Comparison of ENCODE assay signal across 12 mouse cellular contexts in the genomic region with DNA sequence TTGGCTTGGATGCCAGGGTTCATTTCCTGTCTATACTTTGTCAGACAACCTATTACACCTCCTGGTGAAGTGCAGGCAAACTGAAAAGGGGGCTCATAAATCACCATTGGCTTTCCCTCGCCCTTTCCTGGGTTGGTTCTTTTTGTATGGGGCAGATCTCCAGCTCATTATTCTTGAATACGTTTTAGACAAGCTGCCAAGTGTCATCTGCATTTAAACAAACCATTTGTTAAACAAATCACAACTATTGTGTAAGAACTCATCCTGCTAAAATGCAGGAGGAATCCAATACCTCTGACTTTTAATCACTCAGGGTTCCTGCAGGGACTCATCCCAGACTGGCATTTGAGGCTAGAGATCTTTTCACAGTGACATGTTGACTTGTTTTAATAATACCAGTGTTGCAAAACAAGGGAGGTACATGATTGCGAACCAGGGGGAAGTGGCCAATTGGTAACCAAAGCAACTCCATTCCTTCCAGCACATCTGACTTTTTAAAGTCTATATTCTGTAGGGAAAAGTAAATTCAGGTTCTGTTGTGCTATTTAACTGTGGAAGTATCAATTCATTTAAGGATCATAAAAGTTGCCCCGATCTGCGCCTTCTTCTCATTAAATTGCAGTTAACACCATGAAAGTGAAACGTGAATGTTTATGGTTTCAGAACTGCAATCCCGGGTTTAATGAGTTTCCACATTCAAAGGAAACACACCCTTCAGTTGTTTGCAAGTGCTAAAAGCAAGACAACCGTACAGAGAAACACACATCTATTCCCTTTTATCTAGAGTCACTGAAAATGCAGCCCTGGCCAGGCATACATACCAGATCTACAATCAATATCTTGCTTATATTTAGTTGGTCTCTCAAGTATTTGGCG.
DNase-seq lines count a peak whose midpoint lies in the region; ATAC-seq and TF ChIP-seq lines count a peak whose summit lies in the region.
"Had no signal": no experiment of that assay in that cellular context is flagged by ENCODE, and none has a peak within 500 bp of the region (broad histone marks: within the 10 kb centered on the region; RNA-seq: fewer than 3 reads in every experiment).

No protein-coding gene starts in this region.

- H3K4me3 ChIP-seq in ES-E14 (ENCODE audit: insufficient read depth in 1 of 2, low read depth in 1 of 2, low read length in 2 of 2, poor library complexity in 1 of 2, severe bottlenecking in 1 of 2), result no peak overlapping the region
- no peak overlapping the region for H3K4me3 ChIP-seq in embryonic facial prominence, embryonic 12.5 days
- H3K4me3 ChIP-seq in limb, embryonic 14.5 days (replicated peaks; ENCODE audit: low read length), result no peak overlapping the region
- no peak overlapping the region for H3K4me3 ChIP-seq in heart, embryonic 10.5 days
- H3K4me3 ChIP-seq in forebrain, embryonic 11.5 days (ENCODE audit: low read depth, low read length), result no peak overlapping the region

- H3K4me2 ChIP-seq in embryonic facial prominence, embryonic 12.5 days (replicated peaks), result no peak overlapping the region
- H3K4me2 ChIP-seq in limb, embryonic 14.5 days (replicated peaks; ENCODE audit: low read depth, low read length, severe bottlenecking), result peak overlapping the region; percentile 33
- no peak overlapping the region for H3K4me2 ChIP-seq in forebrain, embryonic 11.5 days (ENCODE audit: low read depth, low read length, severe bottlenecking)
- H3K4me2 ChIP-seq: heart, embryonic 11.5 days had no signal

- no peak overlapping the region for H3K9ac ChIP-seq in ES-E14 (ENCODE audit: insufficient read depth, low read depth, low read length, poor library complexity, severe bottlenecking)
- H3K9ac ChIP-seq in embryonic facial prominence, embryonic 12.5 days, result no peak overlapping the region
- no peak overlapping the region for H3K9ac ChIP-seq in limb, embryonic 14.5 days (ENCODE audit: low read depth, low read length, severe bottlenecking)
- H3K9ac ChIP-seq in forebrain, embryonic 11.5 days (ENCODE audit: low read length), result no peak overlapping the region

- TF ChIP-seq POLR2A in limb, embryonic 14.5 days (IDR thresholded peaks at IDR 0.05; ENCODE audit: borderline replicate concordance, extremely low read depth, insufficient read depth, insufficient read length), result no peak

- H3K36me3 ChIP-seq in ES-E14 (ENCODE audit: control insufficient read depth, insufficient read depth, low read length, poor library complexity, severe bottlenecking), result no peaks in the 10 kb centered on the region
- H3K36me3 ChIP-seq in embryonic facial prominence, embryonic 12.5 days, result no peaks in the 10 kb centered on the region
- no peaks in the 10 kb centered on the region for H3K36me3 ChIP-seq in limb, embryonic 14.5 days (ENCODE audit: control insufficient read depth, insufficient read depth, low read length)
- no peaks in the 10 kb centered on the region for H3K36me3 ChIP-seq in heart, embryonic 10.5 days
- no peaks in the 10 kb centered on the region for H3K36me3 ChIP-seq in forebrain, embryonic 11.5 days (ENCODE audit: control insufficient read depth, insufficient read depth, low read length)

- DNase-seq in ES-E14 (ENCODE audit: low read depth, low spot score) (peak; percentile 22), NIH3T3 (ENCODE audit: low read depth) (peak; percentile 84)
- peak; percentile 30 for DNase-seq in limb, embryonic 14.5 days (ENCODE audit: low spot score)
- no peak for DNase-seq in frontal cortex, postnatal 25 days (ENCODE audit: low spot score in 2 of 2)
- DNase-seq in heart, embryonic 10.5 days (ENCODE audit: low spot score), result no peak
- DNase-seq in forebrain, embryonic 11.5 days (ENCODE audit: low spot score), result no peak
- DNase-seq: kidney, adult 2 months; left cerebral cortex, postnatal 4 days; midbrain, embryonic 14.5 days; thymus, postnatal 4 days had no signal

- in situ Hi-C loops in ES-E14 (cut with MboI; ENCODE audit: low sequenced_read_pairs in 2 of 2, unreplicated experiment in 2 of 2), result no loop called here

- peaks cover 2 to 8% of the 10 kb centered on the region in 2 experiments; a peak in 1 of 4 replicates for H3K4me1 ChIP-seq in ES-E14 (ENCODE audit: control insufficient read depth in 2 of 2, insufficient read depth in 2 of 2, low read length in 2 of 2, poor library complexity in 1 of 2)
- peaks cover 15% of the 10 kb centered on the region; the same call in 1 of the 2 replicates for H3K4me1 ChIP-seq in embryonic facial prominence, embryonic 12.5 days
- H3K4me1 ChIP-seq in limb, embryonic 14.5 days (ENCODE audit: control insufficient read depth, insufficient read depth, low read length), result peaks cover 24% of the 10 kb centered on the region
- no peaks in the 10 kb centered on the region for H3K4me1 ChIP-seq in heart, embryonic 10.5 days
- no peaks in the 10 kb centered on the region for H3K4me1 ChIP-seq in forebrain, embryonic 11.5 days (replicated peaks; ENCODE audit: control insufficient read depth, insufficient read depth, low read length)

- WGBS in embryonic facial prominence, embryonic 12.5 days, result 42% methylated on average over 9 of the region's 9 CpGs
- 11% methylated on average over 9 of the region's 9 CpGs for WGBS in limb, embryonic 14.5 days
- 64% methylated on average over 9 of the region's 9 CpGs for WGBS in heart, embryonic 10.5 days
- WGBS in forebrain, embryonic 11.5 days, result 58% methylated on average over 9 of the region's 9 CpGs

- no peak for ATAC-seq in embryonic facial prominence, embryonic 12.5 days (ENCODE audit: insufficient number of reproducible peaks, insufficient read depth, low FRiP score, low TSS enrichment)
- ATAC-seq in limb, embryonic 14.5 days (ENCODE audit: low FRiP score, low read depth), result 0 out of 2 replicates have a peak, but pooled peaks have one; percentile 16
- no peak for ATAC-seq in forebrain, embryonic 11.5 days (replicated peaks; ENCODE audit: low FRiP score)

- H3K27me3 ChIP-seq in embryonic facial prominence, embryonic 12.5 days, result no peaks in the 10 kb centered on the region
- no peaks in the 10 kb centered on the region for H3K27me3 ChIP-seq in limb, embryonic 14.5 days (ENCODE audit: control insufficient read depth, insufficient read depth, low read length)
- H3K27me3 ChIP-seq in heart, embryonic 10.5 days (ENCODE audit: insufficient read depth, poor library complexity, severe bottlenecking), result no peaks in the 10 kb centered on the region
- no peaks in the 10 kb centered on the region for H3K27me3 ChIP-seq in forebrain, embryonic 11.5 days (ENCODE audit: control insufficient read depth, insufficient read depth, low read length)

- H3K9me3 ChIP-seq in ES-E14 (ENCODE audit: control insufficient read depth, insufficient read depth, low read depth, low read length), result no peaks in the 10 kb centered on the region
- no peaks in the 10 kb centered on the region for H3K9me3 ChIP-seq in embryonic facial prominence, embryonic 12.5 days
- H3K9me3 ChIP-seq in limb, embryonic 14.5 days (ENCODE audit: control insufficient read depth, low read length), result no peaks in the 10 kb centered on the region
- H3K9me3 ChIP-seq in heart, embryonic 10.5 days, result no peaks in the 10 kb centered on the region
- H3K9me3 ChIP-seq in forebrain, embryonic 11.5 days (ENCODE audit: control insufficient read depth, low read length), result no peaks in the 10 kb centered on the region

- H3K27ac ChIP-seq in ES-E14 (ENCODE audit: insufficient read depth, low read depth, low read length, poor library complexity, severe bottlenecking), result no peak overlapping the region
- H3K27ac ChIP-seq in embryonic facial prominence, embryonic 12.5 days, result peak overlapping the region; percentile 69
- peak overlapping the region; percentile 61 for H3K27ac ChIP-seq in limb, embryonic 14.5 days (replicated peaks; ENCODE audit: low read depth, low read length)
- no peak overlapping the region for H3K27ac ChIP-seq in heart, embryonic 10.5 days
- no peak overlapping the region for H3K27ac ChIP-seq in forebrain, embryonic 11.5 days (ENCODE audit: low read depth, low read length)

TF ChIP-seq in ES-E14, 5 proteins besides CTCF, POLR2A, EP300 and RAD21:
- TF ChIP-seq HCFC1 (IDR thresholded peaks at IDR 0.05; ENCODE audit: borderline replicate concordance, insufficient read depth, low read length) (no peak), MAFK (IDR thresholded peaks at IDR 0.05; ENCODE audit: insufficient read depth, low read depth, low read length) (no peak), ZNF384 (IDR thresholded peaks at IDR 0.05; ENCODE audit: low read depth, low read length) (no peak), CHD2 (IDR thresholded peaks at IDR 0.05; ENCODE audit: low read depth, low read length) (no peak), ZC3H11A (IDR thresholded peaks at IDR 0.05; ENCODE audit: borderline replicate concordance, low read depth, low read length) (no peak)

Comparison
In these comparisons a context has a peak if more than half of its experiments do, and no peak if none do; other contexts are left out.
1. DNase-seq: peak in ES-E14 (single experiment), NIH3T3 (single experiment) and limb, embryonic 14.5 days (single experiment); none in frontal cortex, postnatal 25 days (0 of 2), heart, embryonic 10.5 days (single experiment) and forebrain, embryonic 11.5 days (single experiment).
2. H3K27ac ChIP-seq: peak in embryonic facial prominence, embryonic 12.5 days (single experiment) and limb, embryonic 14.5 days (single experiment); none in ES-E14 (single experiment), heart, embryonic 10.5 days (single experiment) and forebrain, embryonic 11.5 days (single experiment).